Mouse (Mus musculus) left cerebral cortex, postnatal 25 days (tissue): ENCODE results near the gene Nat10. TPM values are rescaled to one million over a fixed set of nuclear protein-coding genes. Genes with fewer than 3 reads are reported as not detected.

Experiments
- DNase-seq, 2 experiments: peaks; one replicate each; pipeline ENCODE4 v3.0.0; 2022; ENCODE audit warnings: low spot score in 2 of 2, mixed read lengths in 1 of 2
- intact Hi-C: fragments of 180-260 bp; cut with DNase I; formaldehyde crosslinking; loops from one replicate; pipeline ENCODE4 v1.15.1; 2025
- total RNA-seq, 2 experiments: library from RNA; stranded (reverse); gene quantifications; 2 replicates each; pipeline ENCODE4 v1.2.3; 2021

Gene Nat10
- total RNA-seq, 2 experiments from 2014 or later, result 34.4 to 35.5 TPM

DNA sequence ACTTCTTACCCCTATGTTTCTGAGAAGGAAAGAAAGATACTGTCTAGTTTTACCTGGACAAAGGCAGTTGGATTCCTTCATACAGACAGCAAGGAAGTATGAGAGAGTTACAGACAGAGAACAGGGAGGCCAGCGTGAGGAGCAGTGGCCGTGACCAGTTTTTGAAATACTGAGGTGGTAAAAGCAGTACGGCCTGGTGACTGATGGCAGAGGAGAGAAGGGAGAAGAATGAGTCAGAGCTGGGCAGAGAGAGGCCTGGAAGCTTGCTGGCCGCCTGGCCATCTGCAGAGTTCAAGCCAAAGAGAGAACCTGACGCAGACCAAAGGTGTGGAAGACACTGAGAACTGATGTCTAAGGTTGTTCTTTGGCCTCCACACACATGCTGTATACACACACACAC, 85.7 kb downstream of the Nat10 start:
- DNase-seq, result no peak
- intact Hi-C loops, result no loop called here

DNA sequence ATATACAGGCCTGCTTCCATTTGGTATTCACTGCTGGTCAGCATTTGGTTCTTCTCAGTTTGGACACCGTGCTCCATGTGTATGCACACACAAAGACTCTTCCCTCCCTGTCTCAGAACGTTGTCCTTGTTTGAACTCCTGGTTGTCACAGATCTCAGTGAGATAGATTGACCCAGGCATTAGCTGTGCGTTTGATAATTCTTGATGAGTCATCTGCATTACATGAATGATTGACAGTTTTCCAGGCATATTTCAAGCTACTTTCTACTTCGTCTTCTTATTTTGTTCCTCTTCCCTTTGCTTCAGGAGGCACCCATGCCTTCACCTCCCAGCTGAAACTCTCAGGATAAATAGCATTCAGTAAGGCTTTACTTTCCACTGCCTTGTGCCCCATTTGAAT, 87.5 kb downstream of the Nat10 start:
- intact Hi-C loops, result no loop called here
- DNase-seq, result no peak

DNA sequence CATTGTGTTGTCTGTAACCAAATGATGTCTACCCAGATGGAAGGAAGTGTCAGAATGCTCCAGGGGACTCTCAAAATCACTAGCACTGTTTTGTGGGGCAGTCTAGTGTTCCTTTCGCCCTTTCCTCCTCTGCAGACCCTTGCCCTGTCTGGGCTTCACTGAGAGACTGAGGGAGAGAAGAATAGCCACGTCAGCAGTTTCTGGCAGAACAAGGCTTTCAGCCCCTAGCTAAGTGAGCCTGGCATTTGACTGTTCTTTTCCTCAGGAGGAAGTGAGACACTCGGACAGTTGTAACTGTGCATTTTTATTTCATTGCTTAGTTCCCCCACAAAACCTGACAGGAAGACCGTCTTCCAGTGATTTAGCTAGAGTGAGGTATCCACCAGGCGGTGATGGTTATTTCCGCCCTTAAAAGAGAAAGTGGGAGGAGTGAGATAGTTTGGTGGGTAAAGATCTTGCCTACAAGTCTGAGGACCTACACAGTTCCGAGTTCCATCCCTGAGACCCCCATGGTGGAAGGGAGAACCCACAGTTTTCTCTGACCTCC, 88.4 kb downstream of the Nat10 start:
- no peak for DNase-seq
- intact Hi-C loops, result no loop called here

Other genes starting within 250 kb of the Nat10 start
- gene Abtb2, start 195.0 kb downstream of the Nat10 start, total RNA-seq, result 10 to 100 TPM in 1 of 2 experiments, 1 to 10 TPM in 1; 9.8 to 11.4 TPM
- 100 to 1,000 TPM; 329 to 340 TPM for gene Caprin1, start 36.4 kb upstream of the Nat10 start, total RNA-seq
- 10 to 100 TPM; 16.7 to 22.7 TPM for gene Lmo2, start 196.7 kb upstream of the Nat10 start, total RNA-seq